Mouse (Mus musculus): ENCODE measurements at regions not wholly inside any gene's neighbourhood (a gene's known extent, or its start where the extent isn't known, plus 50 kb on each side); places are given as distances from the start of the nearest gene placed in this dataset.
A peak's percentile ranks its signal among the peaks of the same experiment; 100 is the strongest.
"Not testable (repeated sequence)": the region's sequence is repeated elsewhere in the genome, so short reads cannot be mapped to it uniquely, and the experiment has no call there.

DNA sequence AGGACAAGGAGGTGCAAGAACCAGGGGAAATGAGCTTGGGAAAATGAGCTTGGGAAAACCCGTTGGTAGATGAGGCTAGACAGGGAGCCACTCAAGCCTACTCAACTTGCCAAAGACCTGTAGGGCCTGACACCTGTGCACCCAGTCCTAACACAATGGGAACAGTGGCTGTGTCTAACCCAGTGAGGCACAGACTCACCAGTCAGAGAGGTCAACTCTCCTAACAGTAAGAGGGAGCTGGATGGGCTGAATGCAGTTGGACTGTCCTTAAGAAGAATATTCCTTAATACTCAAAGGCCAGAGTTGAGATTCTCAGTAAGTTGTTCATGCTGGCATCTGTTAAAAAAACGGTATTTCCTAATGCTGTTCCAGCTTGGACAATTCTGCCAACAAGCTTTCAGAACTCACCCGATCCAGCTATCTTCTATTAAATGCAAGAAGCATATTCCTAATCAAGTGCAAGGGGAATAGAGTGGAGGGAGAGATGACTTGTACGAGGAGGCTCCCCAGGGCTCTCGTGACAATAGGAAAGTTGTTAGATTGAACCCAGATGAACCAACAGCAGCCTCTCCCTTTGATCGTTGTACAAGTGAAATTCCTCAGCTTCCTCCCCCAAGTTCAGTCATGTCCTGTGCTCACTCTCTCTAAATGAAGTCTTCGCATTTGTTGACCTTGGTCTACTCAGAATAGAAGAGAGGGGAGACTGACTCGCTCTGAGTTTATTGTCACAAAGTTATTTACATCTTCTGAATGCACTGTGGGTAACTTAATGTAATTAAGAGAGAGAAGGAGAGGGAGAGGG, 187.2 kb downstream of the Cdca7 start:
- TF ChIP-seq POLR2A (IDR thresholded peaks at IDR 0.05; ENCODE audit: insufficient read depth, low read depth, low read length) (no peak), EP300 (IDR thresholded peaks at IDR 0.05; ENCODE audit: insufficient read depth, low read depth, low read length) (no peak)
- WGBS, result 54% methylated on average over 8 of the region's 8 CpGs
- Histone ChIP-seq H3K9ac (ENCODE audit: low read depth, low read length) (no peak overlapping the region), H3K79me2 (replicated peaks; ENCODE audit: control insufficient read depth, insufficient read depth, low read length) (no peaks in the 10 kb centered on the region), H3K27me3 (ENCODE audit: control insufficient read depth, insufficient read depth, low read length) (no peaks in the 10 kb centered on the region; the same call in 1 of the 2 replicates), H3K36me3 (ENCODE audit: control insufficient read depth, insufficient read depth, low read length) (no peaks in the 10 kb centered on the region), H3K4me1 (ENCODE audit: control insufficient read depth, insufficient read depth, low read length) (no peaks in the 10 kb centered on the region), H3K4me3 (no peak overlapping the region), H3K27ac (no peak overlapping the region)
- intact Hi-C loops (cut with DNase I), result no loop called here
- no peak for DNase-seq

DNA sequence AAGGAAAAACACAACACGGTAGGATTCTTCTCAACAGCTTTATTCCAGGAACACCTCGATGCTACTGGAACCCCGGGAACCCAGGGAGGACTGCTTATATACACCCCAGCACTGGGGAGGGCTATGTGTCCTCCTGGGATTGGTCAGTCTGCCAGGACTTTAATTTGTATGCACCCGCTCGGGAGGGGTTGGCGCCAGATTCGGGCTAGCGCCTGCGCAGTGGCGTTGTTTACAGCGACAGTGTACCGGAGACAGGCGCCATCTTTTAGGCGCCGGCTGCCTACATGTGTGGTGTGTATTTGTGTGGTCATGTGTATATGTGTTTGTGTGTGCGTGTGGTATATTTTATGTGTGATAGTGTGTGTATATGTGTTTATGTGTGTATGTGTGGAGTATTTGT, 191.4 kb downstream of the Cdca7 start:
- H3K4me3 ChIP-seq; H3K27me3 ChIP-seq (ENCODE audit: control insufficient read depth, insufficient read depth, low read length); intact Hi-C loops (cut with DNase I); DNase-seq; H3K9ac ChIP-seq (ENCODE audit: low read depth, low read length); H3K79me2 ChIP-seq (replicated peaks; ENCODE audit: control insufficient read depth, insufficient read depth, low read length); H3K36me3 ChIP-seq (ENCODE audit: control insufficient read depth, insufficient read depth, low read length); H3K27ac ChIP-seq; H3K4me1 ChIP-seq (ENCODE audit: control insufficient read depth, insufficient read depth, low read length): not testable (repeated sequence)
- WGBS, result 96% methylated on average over 16 of the region's 16 CpGs

DNA sequence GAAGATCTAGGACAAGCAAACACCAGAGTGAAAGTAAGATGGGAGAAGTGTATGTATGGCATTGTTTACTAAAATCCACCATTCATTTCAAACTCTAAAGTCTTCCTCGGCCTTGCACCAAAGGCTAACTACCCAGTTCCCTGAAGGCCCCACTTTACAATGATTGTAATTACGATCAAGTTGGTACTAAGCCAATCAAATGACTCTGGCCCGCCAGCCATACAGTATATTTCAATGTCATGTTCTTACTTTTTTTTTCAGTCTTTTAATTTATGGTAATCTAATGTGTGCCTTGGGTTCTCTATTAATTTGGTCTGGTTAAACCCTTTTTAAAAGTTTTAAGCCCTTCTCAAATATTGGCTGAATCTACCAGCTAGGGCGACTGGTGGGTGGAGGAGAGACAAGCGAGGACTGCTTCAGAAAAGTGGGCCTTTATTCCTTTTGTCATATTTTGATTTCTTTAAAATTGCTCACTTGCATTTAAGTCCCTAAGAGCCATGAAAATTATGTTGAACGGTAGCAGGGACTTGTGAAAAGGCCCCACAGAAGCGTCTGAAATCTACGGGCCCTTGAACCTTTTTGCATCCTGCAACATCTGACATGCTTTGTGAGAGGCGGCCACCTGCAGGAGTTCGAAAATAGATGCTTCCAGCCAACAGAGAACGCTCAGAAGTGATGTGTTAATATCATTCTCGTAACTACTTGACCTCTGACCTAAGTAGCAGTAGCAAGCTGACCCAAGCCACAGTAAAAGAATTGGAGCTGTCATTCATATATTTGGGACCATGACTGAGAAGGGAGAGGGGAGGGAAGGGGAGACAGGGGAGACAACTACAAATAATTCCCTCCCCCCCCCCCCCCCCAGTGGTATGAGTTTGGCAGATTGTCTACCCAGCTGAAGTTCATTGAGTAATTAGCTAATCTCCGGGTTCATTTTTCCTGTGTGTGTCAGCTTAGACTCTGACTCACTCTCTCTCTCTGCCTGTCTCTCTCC, 197.2 kb downstream of the Cdca7 start:
- intact Hi-C loops (cut with DNase I), result loop anchor here (5.0 kb wide), 1 partner anchor 116 kb away; no protein-coding TSS in a partner anchor
- Histone ChIP-seq H3K27me3 (ENCODE audit: control insufficient read depth, insufficient read depth, low read length) (no peaks in the 10 kb centered on the region), H3K79me2 (replicated peaks; ENCODE audit: control insufficient read depth, insufficient read depth, low read length) (no peaks in the 10 kb centered on the region), H3K4me1 (ENCODE audit: control insufficient read depth, insufficient read depth, low read length) (no peaks in the 10 kb centered on the region), H3K4me3 (no peak overlapping the region), H3K36me3 (ENCODE audit: control insufficient read depth, insufficient read depth, low read length) (no peaks in the 10 kb centered on the region), H3K27ac (no peak overlapping the region), H3K9ac (ENCODE audit: low read depth, low read length) (no peak overlapping the region)
- WGBS, result 67% methylated on average over 13 of the region's 13 CpGs
- DNase-seq, result peak in 1 of 2 experiments; percentile 19
- no peak for TF ChIP-seq EP300 (IDR thresholded peaks at IDR 0.05; ENCODE audit: insufficient read depth, low read depth, low read length)
- TF ChIP-seq CTCF (IDR thresholded peaks at IDR 0.05), result no peak
- TF ChIP-seq POLR2A (IDR thresholded peaks at IDR 0.05; ENCODE audit: insufficient read depth, low read depth, low read length), result no peak

DNA sequence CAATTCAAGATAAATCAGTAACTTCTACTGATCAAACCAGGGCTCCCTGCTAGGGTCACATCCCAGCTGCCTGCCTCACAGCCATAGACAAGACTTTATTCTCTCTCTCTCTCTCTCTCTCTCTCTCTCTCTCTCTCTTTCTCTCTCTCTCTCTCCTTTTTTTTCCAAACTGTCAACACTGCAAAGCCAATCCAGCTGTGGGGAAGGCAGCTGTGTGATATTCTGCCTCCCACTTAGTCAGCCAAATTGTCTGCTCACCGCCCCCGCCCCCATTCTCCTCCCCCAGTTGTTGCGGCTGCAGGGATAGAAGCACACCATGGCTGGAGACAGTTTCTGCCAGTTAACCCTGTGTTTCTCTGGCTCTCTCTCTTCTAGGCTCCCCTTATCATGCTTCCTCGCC, 198.3 kb downstream of the Cdca7 start:
- Histone ChIP-seq H3K4me3 (no peak overlapping the region), H3K9ac (ENCODE audit: low read depth, low read length) (no peak overlapping the region), H3K36me3 (ENCODE audit: control insufficient read depth, insufficient read depth, low read length) (no peaks in the 10 kb centered on the region), H3K27me3 (ENCODE audit: control insufficient read depth, insufficient read depth, low read length) (no peaks in the 10 kb centered on the region), H3K79me2 (replicated peaks; ENCODE audit: control insufficient read depth, insufficient read depth, low read length) (no peaks in the 10 kb centered on the region), H3K27ac (no peak overlapping the region), H3K4me1 (ENCODE audit: control insufficient read depth, insufficient read depth, low read length) (no peaks in the 10 kb centered on the region)
- WGBS, result 29% methylated on average over 4 of the region's 4 CpGs
- intact Hi-C loops (cut with DNase I), result loop anchor here (5.0 kb wide), 1 partner anchor 117 kb away; no protein-coding TSS in a partner anchor
- TF ChIP-seq POLR2A (IDR thresholded peaks at IDR 0.05; ENCODE audit: insufficient read depth, low read depth, low read length), result no peak
- TF ChIP-seq EP300 (IDR thresholded peaks at IDR 0.05; ENCODE audit: insufficient read depth, low read depth, low read length), result 0 out of 2 replicates have a peak, but pooled peaks have one; percentile 66
- TF ChIP-seq CTCF (IDR thresholded peaks at IDR 0.05), result no peak
- peak; percentile 44 to 54 for DNase-seq

DNA sequence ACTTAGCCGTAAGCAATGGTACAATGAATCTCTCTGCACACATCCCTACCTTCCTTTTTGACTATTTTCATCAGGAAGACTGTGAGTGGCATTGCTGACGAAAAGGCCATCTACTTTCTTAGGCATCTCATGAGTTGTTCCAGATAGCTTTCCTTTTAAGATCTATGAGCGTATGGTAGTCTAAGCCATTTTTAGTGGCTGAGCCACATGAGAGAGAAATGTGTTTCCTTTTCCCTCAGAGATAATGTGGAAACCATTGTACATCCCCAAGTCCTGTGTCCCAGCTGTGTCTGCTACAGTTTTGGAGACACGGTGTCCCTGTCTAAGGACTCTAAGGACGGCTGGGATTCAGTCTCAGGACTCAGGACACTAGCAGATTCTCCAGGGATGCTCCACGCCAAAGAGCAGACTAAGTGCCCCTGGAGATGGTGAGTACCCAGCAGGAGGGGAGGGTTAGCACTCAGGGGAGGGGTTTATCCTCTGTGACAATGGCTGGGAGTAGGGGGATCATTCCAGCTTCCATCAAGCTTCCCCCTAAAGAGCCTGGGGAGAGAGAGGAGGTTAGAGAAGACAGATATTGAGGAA, 199.0 kb downstream of the Cdca7 start:
- no peaks in the 10 kb centered on the region for H3K4me1 ChIP-seq (ENCODE audit: control insufficient read depth, insufficient read depth, low read length)
- H3K79me2 ChIP-seq (replicated peaks; ENCODE audit: control insufficient read depth, insufficient read depth, low read length), result no peaks in the 10 kb centered on the region
- no peaks in the 10 kb centered on the region for H3K36me3 ChIP-seq (ENCODE audit: control insufficient read depth, insufficient read depth, low read length)
- DNase-seq, result no peak
- no peak for TF ChIP-seq POLR2A (IDR thresholded peaks at IDR 0.05; ENCODE audit: insufficient read depth, low read depth, low read length)
- TF ChIP-seq EP300 (IDR thresholded peaks at IDR 0.05; ENCODE audit: insufficient read depth, low read depth, low read length), result no peak
- TF ChIP-seq CTCF (IDR thresholded peaks at IDR 0.05), result no peak
- no peak overlapping the region; the same call in 1 of the 2 replicates for H3K27ac ChIP-seq
- H3K27me3 ChIP-seq (ENCODE audit: control insufficient read depth, insufficient read depth, low read length), result no peaks in the 10 kb centered on the region
- intact Hi-C loops (cut with DNase I), result loop anchor here (5.0 kb wide), 1 partner anchor 118 kb away; no protein-coding TSS in a partner anchor
- H3K4me3 ChIP-seq, result no peak overlapping the region
- no peak overlapping the region for H3K9ac ChIP-seq (ENCODE audit: low read depth, low read length)
- WGBS, result 48% methylated on average over 6 of the region's 6 CpGs
